Mouse (Mus musculus) liver, embryonic 14.5 days (tissue): Measurements from ENCODE around the gene Tmem14a.

Experiments
- CTCF ChIP-seq: IDR thresholded peaks from 2 replicates; pipeline ENCODE4 v1.5.1; 2016; ENCODE audit warnings: antibody characterized with exemption, low read depth, control low read depth
- EP300 ChIP-seq: IDR thresholded peaks from 2 replicates; pipeline ENCODE4 v1.6.1; 2016; ENCODE audit warnings: antibody characterized with exemption, low read depth

GRCm38 (mm10) chr1:21206241-21206640 is 12.1 kb upstream of the Tmem14a start:
- TF ChIP-seq CTCF (no peak), EP300 (no peak)
